Mouse (Mus musculus) MEL (cell line): Measurements from ENCODE around the gene Taok2.

ENCODE experiments used
- GABPA ChIP-seq: IDR thresholded peaks from 2 replicates; pipeline ENCODE4 v1.6.1; 2012; ENCODE audit warnings: low read depth, mild to moderate bottlenecking, inconsistent platforms, low read length, improper control_type of control experiment, moderate library complexity
- SMC3 ChIP-seq: IDR thresholded peaks from 2 replicates; pipeline ENCODE4 v1.6.1; 2011; ENCODE audit warnings: low read depth, low read length, improper control_type of control experiment
- ZNF384 ChIP-seq: IDR thresholded peaks from 2 replicates; pipeline ENCODE4 v1.6.1; 2012; ENCODE audit warnings: low read depth, mild to moderate bottlenecking, inconsistent platforms, low read length, improper control_type of control experiment

DNA sequence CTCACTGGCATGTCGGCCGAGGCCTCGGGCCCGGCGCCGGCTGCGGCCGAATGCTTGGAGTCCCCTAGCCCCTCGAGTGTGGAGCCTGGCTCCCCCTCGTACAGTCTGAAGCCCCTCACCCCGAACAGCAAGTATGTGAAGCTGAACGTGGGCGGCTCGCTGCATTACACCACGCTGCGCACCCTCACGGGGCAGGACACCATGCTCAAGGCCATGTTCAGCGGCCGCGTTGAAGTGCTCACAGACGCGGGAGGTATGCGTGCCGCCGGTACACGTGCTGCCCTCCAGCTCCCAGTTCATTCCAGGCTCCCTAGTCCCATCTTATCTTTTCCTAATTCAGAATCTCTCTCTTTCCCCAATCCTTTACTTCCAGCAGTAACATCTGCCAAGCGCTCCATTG lies 44.5 kb upstream of the Taok2 start:
- TF ChIP-seq SMC3 (no peak), GABPA (no peak), ZNF384 (no peak)
